Mouse (Mus musculus): Measurements from ENCODE around the gene Prr14l.
"Not testable (repeated sequence)": the region's sequence is repeated elsewhere in the genome, so short reads cannot be mapped to it uniquely, and the experiment has no call there.

Gene Prr14l

GRCm38 (mm10) chr5:32785313-32785915, 68.6 kb downstream of the Prr14l start, which contains the start of gene Pisd:
TSS of gene Pisd (minus strand) at chr5:32785646.
- peak; percentile 90 to 91 for DNase-seq

- DNase-seq: no peak
Measured at GRCm38 (mm10) chr5:32784726-32785125, 69.3 kb downstream of the Prr14l start.

DNA sequence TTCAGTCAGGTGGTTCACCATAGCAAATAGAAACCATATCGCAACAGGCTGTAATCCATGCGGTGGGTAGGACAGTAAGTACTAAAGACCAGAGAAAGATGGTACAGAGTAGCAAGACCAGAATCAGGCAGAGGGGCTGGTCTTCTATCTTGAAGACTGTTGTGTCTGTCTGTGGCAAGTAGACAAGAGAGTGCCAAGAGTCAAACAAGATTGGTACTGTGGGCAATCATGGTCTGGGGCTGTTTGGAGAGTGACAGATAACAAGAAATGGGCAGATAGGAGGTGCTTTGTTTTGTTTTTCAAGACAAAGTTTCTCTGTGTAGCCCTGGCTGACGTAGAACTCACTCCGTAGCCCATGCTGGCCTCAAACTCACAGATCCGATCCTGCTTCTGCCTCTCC, 72.5 kb downstream of the Prr14l start:
- DNase-seq: no peak

- DNase-seq: no peak
Measured at GRCm38 (mm10) chr5:32778168-32778567, 75.9 kb downstream of the Prr14l start.

GRCm38 (mm10) chr5:32772361-32772760, 81.7 kb downstream of the Prr14l start:
- DNase-seq: no peak

DNA sequence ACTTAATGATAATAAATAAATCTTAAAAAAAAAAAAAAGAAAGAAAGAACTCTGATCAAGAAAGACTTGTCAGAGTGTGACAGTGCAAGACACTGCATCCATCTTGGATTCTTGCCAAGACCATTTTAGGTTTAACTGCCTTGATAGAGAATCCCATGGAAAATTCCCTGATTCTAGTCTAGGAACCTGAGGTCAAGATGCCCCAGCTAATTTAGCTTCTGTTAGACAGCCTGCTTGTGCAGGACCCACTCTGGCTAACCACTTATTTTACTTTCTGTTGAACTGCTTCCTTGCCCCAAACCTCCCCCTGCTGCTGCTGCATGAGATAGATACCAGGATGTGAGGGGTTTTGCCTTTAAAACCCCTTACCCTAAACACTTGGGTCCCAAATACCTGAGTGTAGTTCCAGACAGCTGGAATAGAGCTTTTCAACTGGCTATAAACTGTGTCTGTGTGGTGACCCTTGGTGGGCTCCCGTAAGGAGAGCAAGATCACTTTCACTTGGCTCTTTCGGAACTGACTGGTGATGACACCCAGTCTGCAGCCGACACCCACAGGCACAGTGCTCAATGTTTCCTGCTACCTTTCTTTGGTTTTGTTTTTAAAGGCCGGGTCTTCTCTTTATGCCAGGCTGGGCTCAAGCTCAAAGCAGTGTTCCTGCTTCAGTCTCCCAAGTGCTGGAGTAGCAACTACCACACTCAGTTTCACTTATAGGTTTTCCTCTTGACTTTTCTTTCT, 86.3 kb downstream of the Prr14l start:
- DNase-seq: no peak

GRCm38 (mm10) chr5:32767004-32767403, 87.1 kb downstream of the Prr14l start:
- no peak for DNase-seq

GRCm38 (mm10) chr5:32761566-32762140, 92.4 kb downstream of the Prr14l start:
- no peak for DNase-seq

DNA sequence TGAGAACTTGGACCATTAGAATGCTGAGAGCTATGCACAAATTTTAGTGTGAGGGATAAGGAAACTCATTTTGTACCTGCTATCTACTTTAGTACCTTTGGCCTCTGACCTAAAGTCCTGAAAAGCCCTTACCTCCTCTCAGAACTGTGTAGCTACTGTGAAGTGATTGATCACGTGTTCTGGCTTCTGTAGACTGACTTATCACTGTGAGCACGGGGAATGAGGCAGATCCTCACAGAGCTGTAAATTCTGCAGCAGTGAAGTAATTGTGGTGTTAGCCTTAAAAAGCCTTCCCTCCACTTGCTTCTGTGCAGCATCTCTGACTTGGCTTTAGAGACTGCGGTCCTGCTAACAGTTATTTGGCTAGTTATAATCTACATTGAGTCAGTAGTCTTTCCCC, 93.3 kb downstream of the Prr14l start:
- DNase-seq: no peak

DNA sequence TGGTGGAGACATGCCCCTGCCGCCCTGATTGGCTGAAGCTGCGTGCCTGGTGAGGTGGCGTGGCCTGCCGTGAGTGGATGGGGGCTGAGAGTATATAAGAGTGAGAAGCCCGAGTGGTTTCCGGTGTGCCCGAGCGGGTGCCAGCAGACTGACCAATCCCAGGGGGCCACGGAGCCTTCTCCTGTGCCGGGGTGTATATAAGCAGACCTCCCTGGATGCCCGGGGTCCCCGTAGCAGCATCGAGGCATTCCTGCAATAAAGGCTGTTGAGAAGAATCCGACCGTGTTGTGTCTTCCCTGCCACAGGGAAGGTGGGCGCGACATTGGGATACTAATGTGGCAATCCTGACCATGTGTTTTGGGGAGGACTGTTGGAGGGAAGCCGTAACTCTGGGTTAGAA, 93.7 kb downstream of the Prr14l start:
- DNase-seq: not testable (repeated sequence)

- DNase-seq: no peak
Measured at GRCm38 (mm10) chr5:32759662-32760061, 94.4 kb downstream of the Prr14l start.

GRCm38 (mm10) chr5:32756141-32756540, 97.9 kb downstream of the Prr14l start:
- DNase-seq: no peak

DNA sequence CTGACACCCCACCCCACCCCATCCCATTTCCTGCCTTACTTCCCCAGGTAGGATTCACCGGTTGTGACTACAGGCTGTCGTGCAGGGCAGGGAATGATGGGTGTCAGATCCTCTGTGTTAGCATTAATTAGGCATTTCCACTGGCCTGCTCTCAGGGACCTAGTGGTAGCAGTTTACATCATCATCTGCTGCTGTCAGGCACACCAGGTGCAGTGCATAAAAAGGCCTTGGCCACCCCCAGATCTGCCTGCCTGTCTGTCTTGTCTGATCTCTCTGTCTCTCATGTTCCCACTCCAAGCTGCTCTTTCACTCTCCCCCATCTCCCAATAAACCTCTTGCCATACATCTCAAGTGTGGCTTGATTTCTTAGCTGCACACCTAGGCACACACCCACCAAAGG, 102.3 kb downstream of the Prr14l start:
- no peak for DNase-seq

GRCm38 (mm10) chr5:32748936-32749335, 105.1 kb downstream of the Prr14l start:
- DNase-seq: peak; percentile 50 to 60

DNA sequence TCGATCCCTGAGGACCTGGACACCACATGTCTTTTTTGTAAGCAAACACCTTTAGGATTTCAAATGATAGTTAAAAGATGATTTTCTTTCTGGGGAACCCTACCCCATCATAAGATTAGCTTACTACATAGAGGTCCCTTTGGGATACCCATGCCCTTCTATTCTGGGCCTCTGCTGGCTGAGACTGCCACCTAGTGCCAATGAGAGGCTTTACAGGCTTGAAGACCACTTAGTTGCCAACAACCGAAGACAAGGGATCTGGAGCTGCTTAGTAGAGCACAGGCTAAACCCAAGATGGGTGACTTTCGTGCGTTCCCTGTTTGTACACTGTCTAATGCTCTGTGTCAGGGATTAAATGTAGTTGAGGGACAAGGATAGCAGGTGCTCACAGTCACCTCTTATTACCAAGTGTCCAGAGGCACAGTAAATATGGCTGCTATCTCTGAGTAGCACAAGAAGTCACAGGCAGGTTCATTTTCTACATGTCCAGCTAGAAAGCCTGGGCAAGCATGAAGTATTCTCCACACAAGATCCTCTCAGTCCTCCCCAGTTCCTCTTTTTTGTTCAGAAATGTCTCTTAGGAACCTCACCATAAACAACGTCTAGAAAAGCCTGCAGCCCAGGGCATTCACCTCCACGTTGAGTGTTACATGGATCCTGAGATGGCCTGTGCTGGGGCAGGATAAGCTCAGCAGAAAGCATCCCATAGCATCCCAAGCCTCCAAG, 106.2 kb downstream of the Prr14l start:
- no peak for DNase-seq

- peak; percentile 28 to 34 for DNase-seq
Measured at GRCm38 (mm10) chr5:32745705-32746655, 108.1 kb downstream of the Prr14l start.

GRCm38 (mm10) chr5:32742149-32742548, 111.9 kb downstream of the Prr14l start:
- DNase-seq: no peak

- DNase-seq: not testable (repeated sequence)
Measured at GRCm38 (mm10) chr5:32741377-32741776, 112.7 kb downstream of the Prr14l start.

DNA sequence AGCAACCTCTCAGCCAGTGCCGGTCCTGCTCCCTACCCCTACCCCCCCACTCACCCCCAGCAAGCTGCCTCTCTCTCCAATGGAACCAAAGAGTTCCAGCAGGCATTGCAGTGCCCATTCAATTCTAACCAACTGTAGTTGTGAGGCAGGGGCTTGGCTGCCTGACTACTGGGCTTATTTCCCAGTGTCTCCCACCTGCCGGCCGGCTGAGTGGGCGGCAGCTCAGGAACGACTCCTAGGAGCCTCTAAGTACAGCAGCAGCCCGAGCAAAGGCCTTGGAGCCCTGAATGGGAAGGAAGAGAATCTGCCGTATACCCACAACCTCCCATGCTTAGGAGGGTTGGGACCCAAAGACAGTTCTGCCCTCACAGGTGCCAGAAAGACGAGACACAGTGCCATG, 113.2 kb downstream of the Prr14l start:
- not testable (repeated sequence) for DNase-seq

DNA sequence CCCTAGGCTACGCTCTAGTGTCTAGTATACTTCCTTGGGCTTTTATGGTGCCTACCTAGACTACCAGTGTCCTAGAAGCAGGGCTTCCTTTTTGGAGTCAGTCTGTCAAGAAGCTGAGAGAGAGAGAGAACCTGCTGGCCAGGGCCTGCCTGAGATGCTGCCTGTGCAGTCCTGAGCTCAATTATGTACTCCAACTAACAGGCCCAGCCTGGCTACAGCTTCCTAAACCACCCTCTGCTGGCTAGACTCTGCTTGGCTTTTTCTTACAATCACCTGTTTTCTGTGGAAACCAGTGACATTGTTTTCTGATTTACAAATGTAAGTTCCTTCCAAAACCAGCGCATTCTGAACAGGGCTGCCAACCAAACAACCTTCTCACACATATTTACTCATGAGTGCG, 113.9 kb downstream of the Prr14l start:
- no peak for DNase-seq
